Mouse (Mus musculus) urinary bladder, postnatal 25 days (tissue): ENCODE results near the gene Foxk2.

Experiments
- DNase-seq: peaks from one replicate; pipeline ENCODE4 v3.0.0; 2022; ENCODE audit warnings: low spot score

Gene Foxk2

DNA sequence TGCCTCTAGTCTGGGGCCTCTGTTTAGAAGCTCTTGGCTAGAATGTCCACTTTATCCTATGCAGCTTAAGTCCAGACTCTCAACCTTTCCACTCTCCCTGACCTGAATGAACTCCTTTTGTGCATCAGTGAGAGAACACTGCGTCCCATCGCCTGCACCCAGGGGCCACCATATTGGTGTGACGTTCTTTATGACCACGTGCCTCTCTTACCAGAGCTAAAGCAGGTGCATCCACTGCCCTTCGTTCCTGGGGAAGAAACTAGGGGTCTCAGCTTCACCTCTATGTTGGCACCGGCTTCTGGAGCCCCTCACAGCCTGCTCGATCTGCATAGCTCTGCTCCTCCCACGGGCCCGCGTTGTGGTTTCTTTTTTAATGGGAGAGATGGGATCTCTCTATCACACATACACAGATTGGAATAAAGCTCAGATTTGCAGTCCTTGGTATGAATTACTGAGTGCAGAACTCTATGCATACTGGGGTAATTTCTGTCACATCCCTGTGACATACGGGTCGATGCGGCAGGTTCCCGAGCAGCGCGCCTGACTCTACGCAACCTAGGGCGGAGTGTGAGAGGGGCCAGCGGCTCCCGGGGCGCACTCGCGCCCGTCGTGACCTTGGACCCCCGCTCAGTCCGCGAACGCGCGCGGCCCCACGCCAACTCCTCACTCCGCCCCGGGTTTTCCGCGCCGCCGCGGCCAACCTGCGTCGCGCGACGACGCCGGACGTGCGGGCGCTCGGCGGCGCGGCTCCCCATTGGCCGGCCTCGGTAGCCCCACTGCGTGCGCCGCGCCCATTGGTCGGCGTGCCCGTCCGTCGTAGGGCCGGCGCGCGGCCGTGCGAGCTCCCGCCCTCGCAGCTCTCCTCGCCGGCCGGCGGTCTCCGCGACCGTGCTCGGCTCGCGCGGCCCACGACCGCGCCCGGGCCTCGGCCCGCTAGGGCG, at the start of gene Foxk2:
Foxk2 (plus strand) TSS at position 831 of the 941 bp plus-strand sequence.
- peak; percentile 92 for DNase-seq

DNA sequence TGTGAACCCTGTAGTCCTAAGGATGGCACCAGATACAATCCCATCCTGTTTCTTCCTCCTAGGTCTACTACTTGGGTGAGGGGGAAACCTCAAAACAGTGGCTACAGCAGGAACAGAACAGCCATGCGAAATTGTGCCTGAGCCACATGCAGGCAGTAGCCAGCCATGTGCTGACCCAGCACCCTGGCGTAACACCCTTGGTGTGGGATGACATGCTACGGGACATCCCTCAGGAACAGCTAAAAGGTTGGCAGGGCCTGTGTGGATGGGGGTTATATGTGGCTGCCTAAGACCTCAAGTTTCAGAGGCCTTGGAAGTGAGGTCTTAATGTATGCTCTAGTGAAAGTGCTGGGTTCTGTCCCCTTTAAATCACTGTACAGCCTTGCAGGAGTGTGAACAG, 43.0 kb upstream of the Foxk2 start:
- DNase-seq = no peak

- no peak for DNase-seq
Measured at GRCm38 (mm10) chr11:121219776-121220175, 40.0 kb upstream of the Foxk2 start.

GRCm38 (mm10) chr11:121220771-121221170, 39.0 kb upstream of the Foxk2 start:
- no peak for DNase-seq

- DNase-seq = no peak
Measured at GRCm38 (mm10) chr11:121221321-121222010, 38.3 kb upstream of the Foxk2 start.

DNA sequence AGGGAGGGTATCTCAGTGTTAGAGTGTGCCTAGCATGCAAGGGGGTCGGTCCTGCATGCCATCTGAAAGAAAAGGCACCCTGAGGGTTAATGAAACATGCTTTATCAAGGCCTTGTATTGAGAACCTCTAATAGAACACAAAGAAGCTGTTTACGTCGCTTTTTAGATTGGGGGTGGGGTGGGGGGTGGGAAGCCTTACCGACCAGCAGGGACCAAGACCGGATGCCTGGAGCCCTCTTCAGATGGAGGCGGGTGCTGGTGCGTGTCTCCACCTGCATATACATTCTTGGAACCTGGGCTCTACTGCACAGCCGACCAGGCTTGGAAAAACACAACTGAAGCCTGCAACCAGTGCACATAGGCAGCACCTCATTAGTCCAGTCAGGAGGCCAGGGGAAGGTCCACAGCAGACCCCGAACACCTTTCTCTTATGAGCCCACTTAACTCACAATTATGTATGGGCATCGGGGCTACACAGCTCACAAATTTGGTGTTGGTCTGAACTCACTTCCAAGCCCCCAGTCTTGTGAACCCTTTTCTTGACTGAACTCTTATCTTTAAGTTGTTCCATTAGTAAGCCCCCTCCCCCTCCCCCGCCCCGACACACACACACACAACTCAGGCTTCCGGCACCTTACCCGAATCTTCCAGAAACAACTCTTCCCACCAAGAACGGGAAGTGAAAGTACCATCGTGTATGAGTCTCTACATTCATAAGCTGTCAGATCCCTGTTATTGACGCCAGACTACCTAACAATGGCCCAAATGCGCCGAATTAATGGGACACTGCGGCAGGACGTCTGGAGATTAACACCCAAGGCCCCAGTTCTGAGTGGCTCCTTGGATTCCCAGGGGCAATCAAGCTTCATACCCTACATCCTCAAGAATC, 31.4 kb upstream of the Foxk2 start:
- DNase-seq = no peak

GRCm38 (mm10) chr11:121229018-121229439, 30.8 kb upstream of the Foxk2 start, which contains the start of gene Cybc1:
Cybc1 (minus strand) TSS chr11:121229322.
- DNase-seq = peak; percentile 63

DNA sequence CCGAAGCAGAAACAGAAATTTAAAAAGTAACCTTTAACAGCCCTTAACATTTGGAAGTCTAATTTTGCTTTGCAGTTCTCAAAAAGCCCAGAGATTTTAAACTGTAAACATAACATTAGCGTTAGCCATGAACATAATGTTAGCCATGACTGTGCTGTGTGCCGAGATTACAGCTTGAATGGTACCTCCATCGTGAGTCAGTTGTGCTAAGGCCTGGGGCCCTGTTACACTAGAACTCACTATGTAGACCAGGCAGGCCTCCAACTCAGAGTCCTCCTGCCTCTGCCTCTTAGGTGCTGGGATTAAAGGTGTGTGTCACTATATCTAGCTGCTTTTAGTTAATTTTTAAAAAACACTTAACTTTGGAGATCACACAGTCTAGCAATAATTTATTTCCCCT, 28.6 kb upstream of the Foxk2 start:
- no peak for DNase-seq

DNA sequence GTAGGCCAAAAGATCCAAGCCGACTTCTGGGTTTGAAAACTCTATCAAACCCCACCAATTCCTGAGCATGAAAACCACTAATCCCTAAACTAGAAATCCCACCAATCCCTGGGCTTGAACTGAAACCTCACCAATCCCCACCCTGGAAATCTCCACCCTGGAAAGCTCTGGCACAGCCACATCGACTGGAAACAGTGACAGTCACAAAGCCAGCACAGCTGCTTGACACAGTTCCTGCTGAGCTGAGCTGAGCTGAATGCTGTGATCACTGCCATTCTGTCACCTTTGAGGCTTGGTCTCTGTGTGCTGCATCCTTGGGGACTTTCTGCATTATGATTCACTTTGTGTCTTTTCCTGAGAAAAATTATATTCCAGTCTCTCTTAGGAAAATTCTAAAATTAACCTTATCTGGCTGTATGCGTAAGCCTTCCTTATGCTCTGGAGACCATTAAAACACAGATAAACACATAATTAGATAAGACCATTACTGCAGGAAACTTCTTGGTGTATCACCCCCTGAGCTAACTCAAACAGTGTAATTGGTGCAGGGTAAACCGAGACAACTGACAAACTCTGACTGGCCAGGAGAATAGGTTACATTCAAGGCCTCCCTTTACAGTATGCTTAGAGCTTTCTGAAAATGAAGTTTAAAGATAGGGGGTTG, 28.0 kb upstream of the Foxk2 start:
- no peak for DNase-seq

DNA sequence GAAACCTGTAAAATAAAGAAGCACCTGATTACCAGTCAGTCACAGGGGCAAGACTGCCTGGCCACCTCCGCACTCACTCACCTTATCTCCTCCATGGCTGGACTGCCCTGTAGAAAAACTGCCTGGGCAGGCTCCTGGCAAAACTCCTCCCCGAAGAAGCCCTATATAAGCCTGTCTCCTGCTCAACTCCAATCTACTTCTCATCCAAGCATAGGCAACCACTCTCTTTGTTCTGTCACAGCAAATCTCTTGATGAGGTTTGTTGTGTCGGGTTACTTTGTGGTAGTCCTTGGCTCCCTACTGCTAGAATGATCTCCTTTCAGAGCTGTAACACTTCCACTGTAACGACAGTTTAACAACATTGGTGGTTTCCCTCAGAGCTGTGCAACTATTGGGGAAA, 27.1 kb upstream of the Foxk2 start:
- no peak for DNase-seq

GRCm38 (mm10) chr11:121235475-121236238, 24.1 kb upstream of the Foxk2 start:
- no peak for DNase-seq

GRCm38 (mm10) chr11:121236564-121237344, 23.0 kb upstream of the Foxk2 start, which contains the start of gene Narf:
Narf (plus strand) TSS chr11:121237253.
- DNase-seq = peak; percentile 93

- no peak for DNase-seq
Measured at GRCm38 (mm10) chr11:121237345-121238128, 22.3 kb upstream of the Foxk2 start.

DNA sequence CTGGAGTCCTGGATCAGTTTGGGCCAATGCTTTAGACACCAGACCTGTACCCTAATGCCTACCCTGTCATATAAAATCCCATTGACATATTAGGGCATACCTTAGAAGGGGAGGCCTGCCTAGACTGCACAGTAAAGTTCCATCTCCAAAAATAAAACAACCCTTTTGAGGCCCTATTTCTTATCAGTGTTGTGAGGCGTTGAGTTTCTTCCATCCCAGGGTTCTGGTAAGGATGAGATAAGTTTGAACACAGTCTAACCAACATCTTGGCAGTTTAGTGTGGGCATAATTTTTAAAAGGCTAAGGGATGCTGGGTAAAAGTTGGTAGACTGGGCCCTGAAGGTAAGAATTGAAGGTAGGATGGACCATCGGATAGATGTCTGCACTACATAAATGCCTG, 20.1 kb upstream of the Foxk2 start:
- DNase-seq = no peak

DNA sequence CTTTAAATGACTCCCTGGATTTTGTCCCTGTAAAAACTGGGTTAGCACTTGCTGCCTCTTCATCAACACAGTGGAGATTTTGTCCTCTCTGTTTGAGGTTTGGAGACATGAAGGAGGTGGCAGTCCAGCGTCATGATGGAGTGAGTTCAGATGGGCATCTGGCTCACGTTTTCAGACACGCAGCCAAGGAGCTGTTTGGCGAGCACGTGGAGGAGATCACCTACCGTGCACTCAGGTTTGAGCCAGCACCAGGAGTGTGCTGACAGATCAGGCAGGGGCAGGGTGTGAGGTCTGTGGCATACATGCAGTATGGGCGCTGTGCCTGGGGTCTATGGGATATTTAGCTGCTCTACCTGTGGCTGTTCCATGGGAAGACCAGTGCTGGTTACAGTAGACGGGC, 9.6 kb upstream of the Foxk2 start:
- no peak for DNase-seq

- peak; percentile 31 for DNase-seq
Measured at GRCm38 (mm10) chr11:121260211-121260906, 569 bp downstream of the Foxk2 start.

DNA sequence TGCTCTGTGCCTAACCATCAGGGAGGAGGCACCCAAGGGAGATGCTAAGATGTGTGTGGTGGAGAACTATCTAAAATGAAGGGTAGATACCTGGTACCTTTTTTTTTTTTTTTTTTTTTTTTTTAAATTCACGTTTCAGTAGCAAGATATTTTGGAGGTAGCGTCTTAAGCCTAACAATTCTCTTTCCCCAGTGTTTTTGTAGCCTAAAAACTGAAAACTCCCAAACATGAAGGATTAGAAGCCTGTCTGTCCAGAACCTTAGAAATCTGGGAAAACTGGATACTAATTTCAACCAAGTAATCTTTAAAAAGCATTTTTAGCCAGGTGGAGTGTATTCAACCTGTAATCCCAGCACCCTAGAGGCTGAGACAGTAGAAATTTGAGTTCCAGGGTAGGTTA, 1.3 kb downstream of the Foxk2 start:
- DNase-seq = no peak

GRCm38 (mm10) chr11:121277516-121277915, 17.7 kb downstream of the Foxk2 start:
- no peak for DNase-seq
